Mouse (Mus musculus): ENCODE measurements around the gene Ppp1r14d. TPM values are rescaled to one million over a fixed set of nuclear protein-coding genes. Genes with fewer than 3 reads are reported as not detected.

Gene Ppp1r14d
- polyA plus RNA-seq, 1 experiment from 2014 or later, result not detected

DNA sequence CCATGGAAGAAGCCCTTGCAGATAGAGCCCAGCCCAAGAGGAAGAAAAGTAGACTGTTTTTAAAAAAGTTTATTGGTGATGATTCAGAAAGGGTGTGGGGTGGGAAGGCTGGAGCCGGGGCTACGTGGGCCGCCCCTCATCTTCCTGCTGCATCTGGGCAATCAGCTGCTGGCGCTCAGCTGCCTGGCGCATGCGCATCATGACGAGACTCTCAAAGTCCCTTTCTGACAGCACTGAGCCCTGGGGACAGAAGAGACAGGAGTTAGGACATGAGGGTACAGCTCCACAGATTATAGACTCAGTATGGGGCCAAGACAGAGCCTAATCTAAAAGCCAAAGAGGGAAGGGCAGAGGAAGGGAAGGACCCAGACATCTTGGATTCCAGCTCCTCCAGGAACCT, 57.3 kb downstream of the Ppp1r14d start:
- Histone ChIP-seq H3K27ac (no peak overlapping the region), H3K9me3 (no peaks in the 10 kb centered on the region), H3K4me2 (no peak overlapping the region), H3K9ac (replicated peaks) (peak overlapping the region; percentile 34), H3K4me3 (replicated peaks) (no peak overlapping the region), H3K36me3 (peaks cover 22% of the 10 kb centered on the region), H3K27me3 (peaks cover 22% of the 10 kb centered on the region), H3K4me1 (replicated peaks) (peaks cover 39% of the 10 kb centered on the region)
- no peak for ATAC-seq (ENCODE audit: insufficient number of reproducible peaks, insufficient read depth, low FRiP score, low TSS enrichment, low read depth)
- WGBS, result 91% methylated on average over 7 of the region's 7 CpGs

DNA sequence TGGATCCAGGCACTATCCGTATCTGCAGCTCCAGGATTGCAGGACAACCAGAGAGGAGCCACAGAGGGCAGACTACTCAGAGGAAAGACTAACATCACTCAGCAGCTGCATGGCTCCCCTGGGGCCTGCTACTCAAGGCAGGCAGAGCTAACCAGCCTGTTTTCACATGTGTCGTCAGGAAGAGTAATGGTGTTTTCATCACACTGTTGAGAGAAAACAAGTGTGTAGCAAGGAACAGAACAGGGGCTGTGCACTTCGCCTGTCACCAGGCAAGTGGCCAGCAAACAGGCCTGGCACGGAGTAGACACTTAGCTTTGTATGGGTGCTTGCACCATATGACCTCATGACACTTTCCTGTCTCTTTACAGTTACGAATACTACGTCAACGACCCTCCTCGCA, 58.1 kb downstream of the Ppp1r14d start:
- Histone ChIP-seq H3K4me3 (replicated peaks) (no peak overlapping the region), H3K9ac (replicated peaks) (no peak overlapping the region), H3K9me3 (no peaks in the 10 kb centered on the region), H3K27ac (0 out of 2 replicates have a peak overlapping the region, but pooled peaks have one; percentile 50), H3K4me1 (replicated peaks) (peaks cover 47% of the 10 kb centered on the region), H3K36me3 (peaks cover 15% of the 10 kb centered on the region), H3K4me2 (no peak overlapping the region), H3K27me3 (peaks cover 30% of the 10 kb centered on the region)
- ATAC-seq (ENCODE audit: insufficient number of reproducible peaks, insufficient read depth, low FRiP score, low TSS enrichment, low read depth), result no peak
- WGBS, result 74% methylated on average over 8 of the region's 8 CpGs

DNA sequence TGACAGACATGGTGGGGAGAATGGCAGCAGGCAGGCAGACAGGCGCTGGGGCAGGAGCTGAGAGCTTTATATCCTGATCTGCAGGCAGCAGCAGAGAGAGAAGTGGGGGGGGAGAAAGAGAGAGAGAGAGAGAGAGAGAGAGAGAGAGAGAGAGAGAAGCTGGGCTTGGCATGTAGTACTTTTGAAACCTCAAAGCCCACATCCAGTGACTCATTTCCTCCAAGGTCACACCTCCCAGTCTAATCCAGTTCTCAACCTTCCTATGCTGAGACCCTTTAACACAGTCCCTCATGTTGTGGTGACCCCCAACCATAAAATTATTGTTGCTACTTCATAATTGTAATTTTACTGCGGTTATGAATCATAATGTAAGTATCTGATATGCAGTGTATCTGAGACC, 59.4 kb downstream of the Ppp1r14d start:
- H3K27ac ChIP-seq, result no peak overlapping the region
- no peak for ATAC-seq (ENCODE audit: insufficient number of reproducible peaks, insufficient read depth, low FRiP score, low TSS enrichment, low read depth)
- H3K27me3 ChIP-seq, result peaks cover 43% of the 10 kb centered on the region
- H3K9me3 ChIP-seq, result no peaks in the 10 kb centered on the region
- H3K9ac ChIP-seq (replicated peaks), result no peak overlapping the region
- peaks cover 8% of the 10 kb centered on the region for H3K36me3 ChIP-seq
- H3K4me3 ChIP-seq (replicated peaks), result no peak overlapping the region
- peaks cover 48% of the 10 kb centered on the region for H3K4me1 ChIP-seq (replicated peaks)
- no peak overlapping the region for H3K4me2 ChIP-seq
- whole genome bisulfite sequencing, result 87% methylated on average over 2 of the region's 2 CpGs

Other genes with a start within 250 kb of the Ppp1r14d start
- 20.0 and 21.8 TPM in 2 replicates for gene Ccdc32, start 200.5 kb downstream of the Ppp1r14d start, polyA plus RNA-seq (2016; fragmentation: Nextera tagmentation; extraction: Ambion mirVana)
- gene Rpusd2, start 195.1 kb downstream of the Ppp1r14d start, polyA plus RNA-seq (2016; fragmentation: Nextera tagmentation; extraction: Ambion mirVana), result 5.4 and 6.2 TPM in 2 replicates
- 61.7 and 63.8 TPM in 2 replicates for gene Knl1, start 182.8 kb downstream of the Ppp1r14d start, polyA plus RNA-seq (2016; fragmentation: Nextera tagmentation; extraction: Ambion mirVana)
- gene Rad51, start 117.1 kb downstream of the Ppp1r14d start, polyA plus RNA-seq (2016; fragmentation: Nextera tagmentation; extraction: Ambion mirVana), result 63.9 and 64.0 TPM in 2 replicates
- 45.6 and 47.1 TPM in 2 replicates for gene Rmdn3, start 72.9 kb downstream of the Ppp1r14d start, polyA plus RNA-seq (2016; fragmentation: Nextera tagmentation; extraction: Ambion mirVana)
- 5.0 and 6.7 TPM in 2 replicates for gene Gchfr, start 62.1 kb downstream of the Ppp1r14d start, polyA plus RNA-seq (2016; fragmentation: Nextera tagmentation; extraction: Ambion mirVana)
- gene Gm14137, start 55.4 kb downstream of the Ppp1r14d start, polyA plus RNA-seq (2016; fragmentation: Nextera tagmentation; extraction: Ambion mirVana), result 0.44 and 0.65 TPM in 2 replicates
- 52.5 and 56.7 TPM in 2 replicates for gene Zfyve19, start 21.3 kb downstream of the Ppp1r14d start, polyA plus RNA-seq (2016; fragmentation: Nextera tagmentation; extraction: Ambion mirVana)
- gene Dnajc17, start 21.1 kb downstream of the Ppp1r14d start, polyA plus RNA-seq (2016; fragmentation: Nextera tagmentation; extraction: Ambion mirVana), result 29.2 and 29.6 TPM in 2 replicates
- gene Spint1, start 7.5 kb upstream of the Ppp1r14d start, polyA plus RNA-seq (2016; fragmentation: Nextera tagmentation; extraction: Ambion mirVana), result 7.8 and 9.3 TPM in 2 replicates
- gene Rhov, start 41.4 kb upstream of the Ppp1r14d start, polyA plus RNA-seq (2016; fragmentation: Nextera tagmentation; extraction: Ambion mirVana), result 8.5 TPM in 2 replicates
- 23.8 and 24.6 TPM in 2 replicates for gene Vps18, start 58.8 kb upstream of the Ppp1r14d start, polyA plus RNA-seq (2016; fragmentation: Nextera tagmentation; extraction: Ambion mirVana)
- gene Dll4, start 95.9 kb upstream of the Ppp1r14d start, polyA plus RNA-seq (2016; fragmentation: Nextera tagmentation; extraction: Ambion mirVana), result 4.8 and 5.3 TPM in 2 replicates
- 0.45 and 0.68 TPM in 2 replicates for gene Chac1, start 121.3 kb upstream of the Ppp1r14d start, polyA plus RNA-seq (2016; fragmentation: Nextera tagmentation; extraction: Ambion mirVana)
- 4.1 and 4.2 TPM in 2 replicates for gene Ino80, start 247.8 kb upstream of the Ppp1r14d start, polyA plus RNA-seq (2016; fragmentation: Nextera tagmentation; extraction: Ambion mirVana)